Mouse (Mus musculus): ENCODE measurements at regions not wholly inside any gene's neighbourhood (a gene's known extent, or its start where the extent isn't known, plus 50 kb on each side); places are given as distances from the start of the nearest gene placed in this dataset.

DNA sequence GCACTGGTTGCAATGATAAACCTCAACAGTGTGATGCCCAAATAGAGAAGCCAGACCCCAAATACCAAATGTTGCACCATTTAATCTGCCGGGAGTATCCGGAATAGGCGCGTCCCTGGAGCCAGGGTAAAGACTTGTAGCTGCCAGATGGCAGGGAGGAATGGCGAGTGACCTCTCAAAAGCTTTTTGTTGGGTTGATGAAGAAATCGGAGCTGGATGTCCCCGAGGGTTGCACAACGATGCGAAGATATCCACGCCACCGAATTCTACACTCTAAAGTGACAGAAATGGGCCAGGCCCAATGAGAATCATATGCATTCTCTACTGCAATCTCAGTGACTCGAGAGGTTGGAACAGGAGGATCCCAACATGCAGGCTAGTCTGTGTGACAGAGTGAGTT is 312.1 kb upstream of the Dio3 start:
- Histone ChIP-seq H3K27me3 (peaks cover 4% of the 10 kb centered on the region; the same call in 1 of the 2 replicates), H3K27ac (no peak overlapping the region), H3K9ac (no peak overlapping the region), H3K4me3 (no peak overlapping the region), H3K4me1 (no peaks in the 10 kb centered on the region), H3K4me2 (replicated peaks) (no peak overlapping the region), H3K36me3 (no peaks in the 10 kb centered on the region), H3K9me3 (no peaks in the 10 kb centered on the region)
- no peak for ATAC-seq (ENCODE audit: insufficient number of reproducible peaks, insufficient read depth, low FRiP score, low TSS enrichment)
- 83% methylated on average over 12 of the region's 12 CpGs for WGBS

DNA sequence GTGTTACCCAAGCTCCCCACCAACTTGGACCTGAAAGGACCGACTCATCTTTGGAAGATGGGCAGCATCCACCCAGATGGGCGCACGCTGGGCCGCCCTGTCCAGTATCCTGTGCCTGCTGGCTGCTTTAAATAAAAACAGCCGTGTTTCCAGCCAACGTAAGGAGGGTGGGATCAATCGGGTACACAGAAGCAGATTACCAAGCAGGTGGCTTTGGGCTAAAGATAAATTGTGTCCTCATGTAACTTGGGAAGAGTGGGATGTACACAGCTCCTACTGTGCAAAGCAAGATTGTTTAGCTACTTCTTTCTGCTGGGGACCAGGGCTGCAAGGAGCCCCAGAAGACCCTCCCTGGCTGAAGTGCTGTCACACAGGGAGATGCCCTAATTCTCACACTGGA is 310.6 kb upstream of the Dio3 start:
- Histone ChIP-seq H3K4me1 (no peaks in the 10 kb centered on the region), H3K4me3 (no peak overlapping the region), H3K27ac (no peak overlapping the region), H3K27me3 (peaks cover 4% of the 10 kb centered on the region; the same call in 1 of the 2 replicates), H3K36me3 (no peaks in the 10 kb centered on the region), H3K9ac (no peak overlapping the region), H3K9me3 (no peaks in the 10 kb centered on the region), H3K4me2 (replicated peaks) (no peak overlapping the region)
- ATAC-seq (ENCODE audit: insufficient number of reproducible peaks, insufficient read depth, low FRiP score, low TSS enrichment), result no peak
- whole genome bisulfite sequencing, result 67% methylated on average over 7 of the region's 7 CpGs

DNA sequence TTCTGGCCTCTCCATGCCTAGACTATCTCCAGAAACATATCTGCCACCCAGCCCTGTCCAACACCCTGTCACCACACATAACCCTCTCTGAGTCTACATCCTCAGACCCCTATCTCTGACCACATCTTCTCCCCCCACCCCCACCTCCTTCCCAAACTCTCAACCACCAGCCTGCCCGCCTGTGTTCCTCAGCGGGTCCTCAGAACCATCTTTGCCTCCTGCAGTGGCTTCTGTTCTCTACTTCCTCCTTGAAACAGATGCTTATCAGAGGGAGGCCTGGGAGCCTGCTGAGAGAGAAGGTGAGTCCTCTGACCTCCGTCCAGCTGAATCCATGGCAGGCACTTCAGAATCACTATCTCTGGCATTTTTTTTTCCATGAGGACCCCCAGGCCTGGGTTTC is 307.4 kb upstream of the Dio3 start:
- H3K27ac ChIP-seq, result no peak overlapping the region
- H3K9ac ChIP-seq, result no peak overlapping the region; the same call in 1 of the 2 replicates
- H3K9me3 ChIP-seq, result no peaks in the 10 kb centered on the region
- no peak overlapping the region for H3K4me2 ChIP-seq (replicated peaks)
- ATAC-seq (ENCODE audit: insufficient number of reproducible peaks, insufficient read depth, low FRiP score, low TSS enrichment), result no peak
- H3K36me3 ChIP-seq, result no peaks in the 10 kb centered on the region
- no peak overlapping the region for H3K4me3 ChIP-seq
- peaks cover 4% of the 10 kb centered on the region; the same call in 1 of the 2 replicates for H3K27me3 ChIP-seq
- WGBS, result 50% methylated on average over 3 of the region's 3 CpGs
- no peaks in the 10 kb centered on the region for H3K4me1 ChIP-seq

DNA sequence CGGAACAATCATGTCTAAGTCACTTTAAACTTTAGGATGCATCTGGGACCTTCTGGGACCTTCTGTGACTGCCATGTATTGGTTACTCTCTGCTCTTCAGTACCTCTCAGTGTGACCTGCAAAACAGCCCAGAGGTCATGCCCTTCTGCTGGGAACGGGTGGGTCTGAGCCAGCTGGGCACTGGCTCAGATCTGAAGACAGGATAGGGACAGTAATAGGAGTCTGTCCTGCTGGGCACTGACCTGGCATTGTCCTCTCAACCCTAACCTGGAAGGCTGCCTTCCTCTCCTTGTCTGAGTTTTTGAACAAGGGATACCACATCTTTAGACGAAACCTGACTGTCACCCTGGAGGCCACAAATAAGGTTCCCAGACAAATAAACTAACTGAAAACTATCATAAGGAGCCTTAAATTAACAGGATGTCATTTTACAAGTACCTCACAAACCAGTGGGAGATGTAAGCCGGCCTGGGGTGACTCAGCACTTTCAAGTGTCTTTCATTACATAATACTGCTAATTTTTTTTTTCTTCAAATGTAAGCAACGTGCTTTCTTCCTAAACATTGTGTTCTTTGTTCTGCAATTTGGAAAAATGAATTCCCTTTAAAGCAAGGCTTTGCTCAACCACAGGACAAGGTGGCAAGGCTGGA is 306.4 kb upstream of the Dio3 start:
- no peak for ATAC-seq (ENCODE audit: insufficient number of reproducible peaks, insufficient read depth, low FRiP score, low TSS enrichment)
- 66% methylated on average over 5 of the region's 5 CpGs for WGBS
- Histone ChIP-seq H3K4me2 (replicated peaks) (no peak overlapping the region), H3K27ac (no peak overlapping the region), H3K9ac (no peak overlapping the region), H3K4me3 (no peak overlapping the region), H3K9me3 (no peaks in the 10 kb centered on the region), H3K27me3 (peaks cover 4% of the 10 kb centered on the region; the same call in 1 of the 2 replicates), H3K4me1 (no peaks in the 10 kb centered on the region), H3K36me3 (no peaks in the 10 kb centered on the region)

DNA sequence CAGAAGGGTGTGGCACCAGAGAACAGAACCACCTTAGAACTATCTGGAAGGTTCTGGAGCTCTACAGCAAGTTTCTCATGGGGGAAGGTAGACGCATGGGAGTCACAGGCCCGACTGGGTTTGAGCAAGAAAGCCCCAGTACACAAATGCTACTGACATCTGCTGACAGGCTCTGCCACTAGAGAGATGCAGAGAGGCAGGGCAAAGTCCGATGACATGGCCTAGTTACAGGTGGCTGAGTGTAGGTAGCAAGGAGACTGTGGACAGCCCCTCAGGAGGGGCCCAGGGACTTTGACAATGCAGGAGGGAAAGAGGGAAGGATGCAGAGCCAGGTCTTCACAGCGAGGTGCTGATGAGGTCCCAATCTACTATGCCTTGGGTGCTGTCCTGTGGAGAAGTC is 305.3 kb upstream of the Dio3 start:
- no peaks in the 10 kb centered on the region for H3K9me3 ChIP-seq
- no peaks in the 10 kb centered on the region for H3K36me3 ChIP-seq
- no peak overlapping the region for H3K9ac ChIP-seq
- no peak overlapping the region for H3K27ac ChIP-seq
- no peak for ATAC-seq (ENCODE audit: insufficient number of reproducible peaks, insufficient read depth, low FRiP score, low TSS enrichment)
- 88% methylated on average over 4 of the region's 4 CpGs for WGBS
- no peaks in the 10 kb centered on the region for H3K4me1 ChIP-seq
- no peak overlapping the region for H3K4me3 ChIP-seq
- H3K4me2 ChIP-seq (replicated peaks), result no peak overlapping the region
- H3K27me3 ChIP-seq, result no peaks in the 10 kb centered on the region

DNA sequence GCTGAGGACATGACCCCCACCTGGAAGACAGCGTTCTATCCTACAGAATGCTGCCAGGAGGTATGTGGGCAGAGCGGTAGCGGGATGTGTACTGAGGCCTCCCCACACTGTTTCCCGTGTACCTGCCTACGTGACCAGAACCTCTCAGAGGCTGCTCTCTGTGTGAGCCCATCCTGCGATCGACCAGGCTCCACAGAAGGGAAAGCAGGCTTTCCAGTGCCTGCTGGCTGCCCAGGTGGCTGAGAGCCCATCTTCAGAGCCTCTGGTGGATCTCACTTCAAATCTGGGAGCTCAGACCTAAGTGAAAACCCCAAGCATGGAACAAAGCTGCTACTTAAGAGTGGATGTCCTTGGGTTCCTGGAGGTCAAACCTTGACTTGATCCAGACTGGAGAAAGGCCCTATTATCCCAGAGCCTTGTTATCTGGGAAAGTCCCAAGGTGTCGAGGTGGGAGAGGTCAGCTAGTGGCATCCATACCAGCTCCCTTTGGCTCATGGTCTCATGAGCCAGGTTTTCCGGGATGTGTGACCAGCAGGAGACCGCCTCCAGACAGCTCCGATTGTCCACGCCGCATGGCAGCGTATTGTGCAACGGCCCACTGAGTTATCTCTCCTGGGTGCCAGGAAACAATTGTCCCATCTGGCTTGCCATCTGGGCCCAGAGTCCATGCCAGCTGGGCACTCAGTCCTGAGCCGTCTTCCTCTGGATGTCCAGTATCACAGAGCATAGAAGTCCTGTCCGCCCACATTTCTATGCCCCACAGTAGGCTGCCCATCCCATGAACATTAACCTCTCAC is 303.5 kb upstream of the Dio3 start:
- 80% methylated on average over 17 of the region's 17 CpGs for WGBS
- Histone ChIP-seq H3K9me3 (no peaks in the 10 kb centered on the region), H3K36me3 (no peaks in the 10 kb centered on the region), H3K27me3 (no peaks in the 10 kb centered on the region), H3K9ac (no peak overlapping the region), H3K4me3 (no peak overlapping the region), H3K4me1 (no peaks in the 10 kb centered on the region), H3K27ac (no peak overlapping the region), H3K4me2 (replicated peaks) (no peak overlapping the region)
- ATAC-seq (ENCODE audit: insufficient number of reproducible peaks, insufficient read depth, low FRiP score, low TSS enrichment), result no peak

DNA sequence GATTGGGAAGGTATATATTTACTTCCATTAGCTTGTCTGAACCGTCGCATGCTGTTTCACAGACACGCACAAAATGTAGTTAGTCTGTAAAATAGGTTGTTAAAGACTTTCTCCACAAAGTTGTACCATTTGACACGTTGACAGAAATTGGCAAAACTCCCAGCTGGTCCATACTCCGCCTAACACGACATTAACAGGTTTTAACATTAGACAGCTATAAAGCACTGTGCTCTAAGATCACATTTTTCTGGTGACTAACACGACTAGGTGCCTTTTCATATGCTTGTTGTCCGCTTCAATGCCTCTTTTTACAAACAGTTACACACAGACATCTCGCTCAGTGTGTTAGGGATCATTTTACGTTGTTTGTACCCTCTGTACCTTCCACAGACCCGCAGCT is 294.2 kb upstream of the Dio3 start:
- H3K9me3 ChIP-seq, result no peaks in the 10 kb centered on the region
- H3K9ac ChIP-seq, result no peak overlapping the region
- no peaks in the 10 kb centered on the region for H3K27me3 ChIP-seq
- H3K4me3 ChIP-seq, result no peak overlapping the region
- WGBS, result 84% methylated on average over 11 of the region's 11 CpGs
- ATAC-seq (ENCODE audit: insufficient number of reproducible peaks, insufficient read depth, low FRiP score, low TSS enrichment), result no peak
- H3K4me2 ChIP-seq (replicated peaks), result no peak overlapping the region
- H3K27ac ChIP-seq, result no peak overlapping the region
- no peaks in the 10 kb centered on the region for H3K36me3 ChIP-seq
- no peaks in the 10 kb centered on the region for H3K4me1 ChIP-seq

DNA sequence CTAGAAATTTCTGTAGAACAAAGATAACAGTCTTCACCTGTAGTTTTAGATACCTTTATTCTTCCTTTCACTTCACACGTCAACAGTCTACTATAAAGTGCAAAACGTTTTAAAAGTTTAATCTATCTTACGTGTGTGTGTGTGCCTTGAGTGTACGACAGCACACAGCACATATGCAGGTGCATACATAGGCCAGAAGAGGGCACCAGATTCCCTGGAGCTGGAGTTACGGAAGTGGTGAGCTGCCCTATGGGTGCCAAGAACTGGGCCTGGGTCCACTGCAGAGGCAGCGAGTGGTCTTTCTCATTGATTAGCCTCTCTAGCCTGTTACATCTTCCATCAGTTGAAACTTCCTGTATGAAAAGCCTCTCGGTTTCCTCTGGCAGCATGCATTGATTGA is 285.5 kb upstream of the Dio3 start:
- H3K27ac ChIP-seq, result no peak overlapping the region
- WGBS, result 92% methylated on average over 7 of the region's 7 CpGs
- H3K36me3 ChIP-seq, result no peaks in the 10 kb centered on the region
- ATAC-seq (ENCODE audit: insufficient number of reproducible peaks, insufficient read depth, low FRiP score, low TSS enrichment), result no peak
- H3K4me3 ChIP-seq, result no peak overlapping the region
- H3K4me2 ChIP-seq (replicated peaks), result no peak overlapping the region
- no peak overlapping the region for H3K9ac ChIP-seq
- H3K4me1 ChIP-seq, result no peaks in the 10 kb centered on the region
- no peaks in the 10 kb centered on the region for H3K9me3 ChIP-seq
- no peaks in the 10 kb centered on the region for H3K27me3 ChIP-seq

DNA sequence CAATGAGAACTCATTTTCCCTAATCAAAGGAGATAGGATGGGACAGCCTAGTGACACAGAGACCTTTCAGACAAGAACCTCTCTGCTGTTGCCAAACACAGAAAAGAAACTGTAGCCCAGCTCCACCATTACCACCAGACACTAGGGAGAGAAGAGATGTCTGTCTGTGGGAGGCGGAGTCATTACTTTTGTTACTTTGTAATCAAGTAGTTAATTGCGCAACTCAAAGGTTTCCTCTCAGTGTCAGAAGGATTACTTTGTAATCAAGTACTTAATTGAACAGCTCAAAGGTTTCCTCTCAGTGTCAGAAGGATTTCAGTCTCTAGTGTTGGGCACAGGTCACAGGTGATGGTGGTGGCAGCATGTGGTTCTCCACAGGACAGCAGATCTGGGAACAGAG is 276.2 kb upstream of the Dio3 start:
- H3K9ac ChIP-seq, result no peak overlapping the region
- WGBS, result 89% methylated on average over 2 of the region's 2 CpGs
- no peak for ATAC-seq (ENCODE audit: insufficient number of reproducible peaks, insufficient read depth, low FRiP score, low TSS enrichment)
- no peaks in the 10 kb centered on the region for H3K27me3 ChIP-seq
- no peaks in the 10 kb centered on the region for H3K4me1 ChIP-seq
- no peak overlapping the region for H3K4me3 ChIP-seq
- no peaks in the 10 kb centered on the region for H3K9me3 ChIP-seq
- H3K4me2 ChIP-seq (replicated peaks), result no peak overlapping the region
- no peak overlapping the region for H3K27ac ChIP-seq
- H3K36me3 ChIP-seq, result no peaks in the 10 kb centered on the region

DNA sequence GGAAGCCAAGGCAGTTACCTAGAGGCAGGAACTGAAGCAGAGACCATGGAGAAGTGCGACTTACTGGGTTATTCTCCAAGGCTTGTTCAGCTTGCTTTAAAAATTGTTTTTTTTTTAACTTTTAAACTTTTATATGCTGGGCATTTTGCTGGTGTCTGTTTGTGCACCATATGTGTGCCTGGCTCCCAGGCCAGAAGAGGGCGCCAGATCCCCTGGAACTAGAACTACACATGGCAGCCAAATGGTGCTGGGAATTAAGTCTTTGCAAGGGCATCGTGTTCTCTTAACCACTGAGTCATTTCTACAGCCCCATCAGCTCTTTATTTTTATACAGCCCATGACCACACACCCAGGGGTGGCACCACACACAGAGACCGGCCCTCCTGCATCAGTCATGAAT is 269.7 kb upstream of the Dio3 start:
- no peak overlapping the region for H3K4me2 ChIP-seq (replicated peaks)
- no peaks in the 10 kb centered on the region for H3K4me1 ChIP-seq
- no peak for ATAC-seq (ENCODE audit: insufficient number of reproducible peaks, insufficient read depth, low FRiP score, low TSS enrichment)
- H3K36me3 ChIP-seq, result no peaks in the 10 kb centered on the region
- H3K27me3 ChIP-seq, result no peaks in the 10 kb centered on the region
- H3K27ac ChIP-seq, result no peak overlapping the region
- no peaks in the 10 kb centered on the region for H3K9me3 ChIP-seq
- no peak overlapping the region for H3K9ac ChIP-seq
- 44% methylated on average over 4 of the region's 4 CpGs for WGBS
- no peak overlapping the region for H3K4me3 ChIP-seq

DNA sequence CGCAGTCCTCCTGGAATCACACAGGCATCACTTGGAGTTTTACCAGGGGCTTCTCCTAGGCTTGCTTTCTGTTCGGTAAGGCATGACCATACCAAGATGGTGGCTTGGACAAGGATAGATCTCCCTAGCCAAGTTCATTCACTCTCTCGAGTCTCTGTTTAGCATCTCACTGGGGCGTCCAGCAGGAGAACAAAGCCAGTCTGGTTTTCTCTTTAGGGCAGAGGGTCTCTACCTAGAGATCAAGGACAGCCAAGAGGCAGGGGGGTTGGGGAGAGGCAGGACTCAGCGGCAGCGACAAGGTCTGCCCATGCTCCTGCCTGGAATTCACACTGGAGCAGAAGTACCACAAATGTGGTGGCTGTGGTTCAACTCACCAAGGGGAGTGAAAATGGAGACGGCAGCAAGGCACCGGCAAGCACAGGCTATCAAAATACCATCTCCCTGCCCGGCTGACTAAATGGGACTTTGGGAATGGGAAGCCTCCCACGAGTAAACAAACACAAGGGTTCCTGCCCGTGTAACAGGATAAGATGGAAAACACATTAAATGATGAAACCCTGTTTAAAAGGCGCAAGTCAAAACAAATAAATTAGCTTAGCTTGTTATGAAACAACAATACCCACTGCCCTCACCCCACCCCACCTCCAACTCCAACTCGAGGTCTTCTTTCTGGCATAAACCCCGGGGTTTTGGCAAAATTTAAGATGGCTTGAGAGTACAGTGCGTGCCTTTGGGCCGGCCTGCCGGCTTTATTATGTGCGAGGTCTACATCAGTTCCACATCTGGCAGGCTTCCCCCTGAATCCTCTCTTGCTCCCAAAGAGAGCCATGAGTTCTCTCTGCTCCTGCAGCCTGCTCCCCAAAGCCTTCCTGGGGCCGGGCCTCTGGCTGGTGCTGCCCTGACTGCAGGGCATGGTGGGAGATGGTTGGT is 258.1 kb upstream of the Dio3 start:
- H3K36me3 ChIP-seq, result no peaks in the 10 kb centered on the region
- ATAC-seq (ENCODE audit: insufficient number of reproducible peaks, insufficient read depth, low FRiP score, low TSS enrichment), result no peak
- 56% methylated on average over 19 of the region's 19 CpGs for WGBS
- no peak overlapping the region for H3K4me2 ChIP-seq (replicated peaks)
- H3K27me3 ChIP-seq, result peaks cover 2% of the 10 kb centered on the region; the same call in 1 of the 2 replicates
- no peak overlapping the region for H3K9ac ChIP-seq
- peaks cover 9% of the 10 kb centered on the region; the same call in 1 of the 2 replicates for H3K4me1 ChIP-seq
- no peaks in the 10 kb centered on the region for H3K9me3 ChIP-seq
- no peak overlapping the region for H3K27ac ChIP-seq
- H3K4me3 ChIP-seq, result no peak overlapping the region
